Mouse (Mus musculus) thymus, adult 2 months (tissue): ENCODE measurements around the gene Plekhb1.

ENCODE experiments used
- CTCF ChIP-seq: fragments of 200-500 bp; IDR thresholded peaks from 2 replicates; pipeline ENCODE4 v1.5.1; 2012; ENCODE audit warnings: mild to moderate bottlenecking, control low read depth, low read length, moderate library complexity, borderline replicate concordance; ENCODE audit not compliant: control insufficient read depth, poor library complexity, insufficient read depth; ENCODE audit errors: extremely low read depth
- POLR2A ChIP-seq: fragments of 200-500 bp; IDR thresholded peaks from 2 replicates; pipeline ENCODE4 v1.6.1; 2012; ENCODE audit warnings: mild to moderate bottlenecking, low read length, control low read depth, moderate library complexity; ENCODE audit not compliant: control insufficient read depth, poor library complexity, insufficient read depth; ENCODE audit errors: extremely low read depth

GRCm38 (mm10) chr7:100678052-100678451, 15.8 kb upstream of the Plekhb1 start:
- TF ChIP-seq POLR2A (no peak), CTCF (no peak)
